Comparison of ENCODE assay signal across 11 mouse cellular contexts in the genomic region with DNA sequence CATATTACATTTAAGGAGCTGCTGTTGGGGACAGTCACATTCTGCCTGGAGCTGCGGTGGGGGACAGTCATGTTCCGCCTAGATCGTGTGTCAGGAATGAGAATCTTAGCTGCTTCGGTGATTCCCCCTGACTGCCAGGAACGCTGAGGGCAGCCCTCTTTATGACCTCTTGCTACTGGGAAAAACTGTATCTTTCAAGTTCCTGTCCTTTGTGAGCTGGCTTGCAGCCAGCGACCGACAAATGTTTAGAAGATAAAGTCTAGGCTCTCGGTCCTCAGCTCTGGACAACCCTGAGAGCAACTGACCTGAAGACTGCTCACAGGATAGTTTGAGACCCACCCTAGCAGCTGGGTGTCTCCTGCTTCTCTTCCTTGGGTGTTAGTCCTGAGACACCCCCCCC. TPM values are rescaled to one million over a fixed set of nuclear protein-coding genes. Genes with fewer than 3 reads are reported as not detected.
DNase-seq lines count a peak whose midpoint lies in the region; ATAC-seq and TF ChIP-seq lines count a peak whose summit lies in the region.
"Had no signal": no experiment of that assay in that cellular context is flagged by ENCODE, and none has a peak within 500 bp of the region (broad histone marks: within the 10 kb centered on the region; RNA-seq: fewer than 3 reads in every experiment).

No protein-coding gene starts in this region.

- ATAC-seq in kidney, embryonic 15.5 days (replicated peaks; ENCODE audit: low FRiP score), result peak; percentile 54; the same call in 1 of the 2 replicates
- ATAC-seq in G1E (ENCODE audit: extremely low read depth, insufficient number of reproducible peaks, low FRiP score, poor library complexity, severe bottlenecking), result peak; percentile 26; the same call in 1 of the 2 replicates
- peak; percentile 65 for ATAC-seq in liver, embryonic 13.5 days (ENCODE audit: low read depth)
- no peak for ATAC-seq in frontal cortex, adult (ENCODE audit: low TSS enrichment)
- ATAC-seq: forebrain, embryonic 13.5 days had no signal

- H3K9me3 ChIP-seq in kidney, embryonic 15.5 days (replicated peaks), result no peaks in the 10 kb centered on the region
- peaks cover 8% of the 10 kb centered on the region for H3K9me3 ChIP-seq in G1E (replicated peaks)
- 0 out of 2 replicates have a peak, but pooled peaks cover 2% of the 10 kb centered on the region for H3K9me3 ChIP-seq in liver, embryonic 13.5 days (replicated peaks)
- H3K9me3 ChIP-seq: forebrain, embryonic 13.5 days; hindbrain, embryonic 15.5 days had no signal

- no peak overlapping the region for H3K4me3 ChIP-seq in kidney, embryonic 15.5 days (replicated peaks)
- no peak overlapping the region; the same call in 1 of the 2 replicates for H3K4me3 ChIP-seq in G1E (ENCODE audit: low read depth, low read length)
- no peak overlapping the region for H3K4me3 ChIP-seq in liver, embryonic 13.5 days (replicated peaks)
- H3K4me3 ChIP-seq: forebrain, embryonic 13.5 days; hindbrain, embryonic 15.5 days had no signal

- H3K36me3 ChIP-seq in kidney, embryonic 15.5 days, result no peaks in the 10 kb centered on the region
- peaks cover 2% of the 10 kb centered on the region for H3K36me3 ChIP-seq in G1E (replicated peaks)
- H3K36me3 ChIP-seq in liver, embryonic 13.5 days, result no peaks in the 10 kb centered on the region
- H3K36me3 ChIP-seq: hindbrain, embryonic 15.5 days had no signal

- no peak overlapping the region for H3K9ac ChIP-seq in kidney, embryonic 15.5 days
- peak overlapping the region; percentile 40; the same call in 1 of the 2 replicates for H3K9ac ChIP-seq in liver, embryonic 13.5 days
- H3K9ac ChIP-seq: forebrain, embryonic 13.5 days; hindbrain, embryonic 15.5 days had no signal

- DNase-seq in kidney, adult 11 months, result no peak
- peak; percentile 36 for DNase-seq in G1E (ENCODE audit: low spot score)
- peak; percentile 25 for DNase-seq in Muller cell, postnatal 12 days (ENCODE audit: inconsistent ontology term)
- no peak for DNase-seq in liver, embryonic 13.5 days
- no peak for DNase-seq in thymus, postnatal 25 days
- DNase-seq: right cerebral cortex, postnatal 25 days had no signal

- no peak for TF ChIP-seq CTCF in G1E (IDR thresholded peaks at IDR 0.05; ENCODE audit: low read depth, low read length)

- peak overlapping the region; percentile 18; the same call in 1 of the 2 replicates for H3K4me2 ChIP-seq in kidney, embryonic 15.5 days
- H3K4me2 ChIP-seq in liver, embryonic 13.5 days, result peak overlapping the region; percentile 33
- H3K4me2 ChIP-seq: forebrain, embryonic 13.5 days; hindbrain, embryonic 15.5 days had no signal

- no peak overlapping the region for H3K27ac ChIP-seq in kidney, embryonic 15.5 days
- H3K27ac ChIP-seq in liver, embryonic 13.5 days, result peak overlapping the region; percentile 67
- H3K27ac ChIP-seq: forebrain, embryonic 13.5 days; hindbrain, embryonic 15.5 days had no signal

- 3% methylated on average over 8 of the region's 8 CpGs for WGBS in kidney, embryonic 15.5 days
- WGBS in liver, embryonic 13.5 days (ENCODE audit: insufficient replicate concordance), result 13% methylated on average over 8 of the region's 8 CpGs

- H3K4me1 ChIP-seq in kidney, embryonic 15.5 days, result peaks cover 9% of the 10 kb centered on the region
- peaks cover 58% of the 10 kb centered on the region for H3K4me1 ChIP-seq in G1E (ENCODE audit: insufficient read depth, low read depth, low read length)
- H3K4me1 ChIP-seq in liver, embryonic 13.5 days (replicated peaks), result peaks cover 49% of the 10 kb centered on the region
- H3K4me1 ChIP-seq: forebrain, embryonic 13.5 days; hindbrain, embryonic 15.5 days had no signal

- no peaks in the 10 kb centered on the region for H3K27me3 ChIP-seq in kidney, embryonic 15.5 days
- no peaks in the 10 kb centered on the region for H3K27me3 ChIP-seq in G1E (ENCODE audit: insufficient read depth, low read length)
- H3K27me3 ChIP-seq in liver, embryonic 13.5 days, result no peaks in the 10 kb centered on the region
- H3K27me3 ChIP-seq: forebrain, embryonic 13.5 days; hindbrain, embryonic 15.5 days had no signal

RNA-seq across cellular contexts. Expression of a gene that starts 5.6 kb away (rescaled TPM):
- not detected in 2 replicates for polyA plus RNA-seq in kidney, embryonic 15.5 days (2015; fragmentation: Nextera tagmentation; extraction: Ambion mirVana)
- total RNA-seq in G1E (2014; fragmentation: Nextera tagmentation) (not detected in 2 replicates), G1E (2017) (not detected in 2 replicates)
- not detected in 2 replicates for polyA plus RNA-seq in G1E (2012)
- not detected in 2 replicates for polyA plus RNA-seq in liver, embryonic 13.5 days (2015; fragmentation: Nextera tagmentation; extraction: Ambion mirVana)
- polyA plus RNA-seq: forebrain, embryonic 13.5 days; hindbrain, embryonic 15.5 days; limb, embryonic 11.5 days had no signal

RNA-seq across cellular contexts. Expression of a gene that starts 37.3 kb away (rescaled TPM):
- polyA plus RNA-seq in kidney, embryonic 15.5 days (2015; fragmentation: Nextera tagmentation; extraction: Ambion mirVana), result not detected in 2 replicates
- not detected in 2 replicates for total RNA-seq in G1E (2014; fragmentation: Nextera tagmentation)
- total RNA-seq in G1E (2017), result not detected in 2 replicates
- polyA plus RNA-seq in G1E (2012), result not detected in 2 replicates
- not detected in 2 replicates for polyA plus RNA-seq in liver, embryonic 13.5 days (2015; fragmentation: Nextera tagmentation; extraction: Ambion mirVana)
- polyA plus RNA-seq: forebrain, embryonic 13.5 days; hindbrain, embryonic 15.5 days; limb, embryonic 11.5 days had no signal

Comparison
In these comparisons a context has a peak if more than half of its experiments do, and no peak if none do; other contexts are left out.
1. DNase-seq: peak in G1E (single experiment) and Muller cell, postnatal 12 days (single experiment); none in kidney, adult 11 months (single experiment), liver, embryonic 13.5 days (single experiment) and thymus, postnatal 25 days (single experiment).